Mouse (Mus musculus): ENCODE measurements around the gene Zscan4c.
"Not testable (repeated sequence)": the region's sequence is repeated elsewhere in the genome, so short reads cannot be mapped to it uniquely, and the experiment has no call there.

Zscan4c gene

GRCm38 (mm10) chr7:11005445-11005844 lies at the start of gene Zscan4c:
Gene Zscan4c (plus strand): TSS chr7:11005745.
- not testable (repeated sequence) for DNase-seq (ENCODE audit: low spot score)
